In genomic region chr11:44546250-44546649, GRCm38 (mm10) we compare ENCODE assay signal across 12 mouse cellular contexts. TPM values are rescaled to one million over a fixed set of nuclear protein-coding genes. Genes with fewer than 3 reads are reported as not detected.
DNase-seq lines count a peak whose midpoint lies in the region; ATAC-seq and TF ChIP-seq lines count a peak whose summit lies in the region.
"Had no signal": no experiment of that assay in that cellular context is flagged by ENCODE, and none has a peak within 500 bp of the region (broad histone marks: within the 10 kb centered on the region; RNA-seq: fewer than 3 reads in every experiment).

No protein-coding gene starts in this region.

- H3K9ac ChIP-seq in liver, embryonic 11.5 days (ENCODE audit: low read depth, low read length), result no peak overlapping the region
- H3K9ac ChIP-seq in heart, embryonic 12.5 days, result no peak overlapping the region
- peak overlapping the region; percentile 38 for H3K9ac ChIP-seq in liver, postnatal 0 days (replicated peaks)

- WGBS in liver, embryonic 11.5 days, result 72% methylated on average over 8 of the region's 8 CpGs
- WGBS in bone marrow, adult 2 months, result 13% methylated on average over 8 of the region's 8 CpGs
- 78% methylated on average over 8 of the region's 8 CpGs for WGBS in heart, embryonic 12.5 days
- WGBS in liver, postnatal 0 days (ENCODE audit: insufficient replicate concordance), result 64% methylated on average over 8 of the region's 8 CpGs

- TF ChIP-seq EP300 in liver, postnatal 0 days (IDR thresholded peaks at IDR 0.05; ENCODE audit: low read depth), result no peak

- no peaks in the 10 kb centered on the region for H3K27me3 ChIP-seq in liver, embryonic 11.5 days (replicated peaks; ENCODE audit: control insufficient read depth, insufficient read depth, low read length)
- H3K27me3 ChIP-seq in heart, embryonic 12.5 days (replicated peaks), result no peaks in the 10 kb centered on the region
- no peaks in the 10 kb centered on the region for H3K27me3 ChIP-seq in liver, postnatal 0 days (ENCODE audit: insufficient read depth, low read length)

- H3K9me3 ChIP-seq in liver, embryonic 11.5 days (ENCODE audit: control insufficient read depth, low read length), result no peaks in the 10 kb centered on the region
- H3K9me3 ChIP-seq in heart, embryonic 12.5 days (replicated peaks), result 0 out of 2 replicates have a peak, but pooled peaks cover 3% of the 10 kb centered on the region
- H3K9me3 ChIP-seq in liver, postnatal 0 days (ENCODE audit: low read length), result no peaks in the 10 kb centered on the region
- H3K9me3 ChIP-seq: hindbrain, embryonic 10.5 days had no signal

- H3K4me3 ChIP-seq in liver, embryonic 11.5 days (ENCODE audit: low read depth, low read length), result no peak overlapping the region
- H3K4me3 ChIP-seq in bone marrow, adult 2 months (replicated peaks; ENCODE audit: control insufficient read depth, low read depth, low read length), result peak overlapping the region; percentile 40
- H3K4me3 ChIP-seq in heart, embryonic 12.5 days, result no peak overlapping the region
- no peak overlapping the region for H3K4me3 ChIP-seq in liver, postnatal 0 days (ENCODE audit: low read depth, low read length)
- H3K4me3 ChIP-seq: hindbrain, embryonic 10.5 days; myocyte had no signal

- ATAC-seq in liver, embryonic 11.5 days (replicated peaks; ENCODE audit: low FRiP score), result no peak
- ATAC-seq in heart, embryonic 12.5 days (ENCODE audit: insufficient number of reproducible peaks, low FRiP score), result peak; percentile 53; the same call in 1 of the 2 replicates
- no peak for ATAC-seq in liver, postnatal 0 days

- no peak overlapping the region for H3K27ac ChIP-seq in liver, embryonic 11.5 days (ENCODE audit: low read depth, low read length)
- peak overlapping the region; percentile 77 for H3K27ac ChIP-seq in bone marrow, adult 2 months (ENCODE audit: control insufficient read depth, insufficient read depth, low read depth, low read length, poor library complexity)
- H3K27ac ChIP-seq in heart, embryonic 12.5 days (ENCODE audit: poor library complexity, severe bottlenecking), result peak overlapping the region; percentile 45; the same call in 1 of the 2 replicates
- peak overlapping the region; percentile 67 for H3K27ac ChIP-seq in liver, postnatal 0 days (ENCODE audit: low read depth)
- H3K27ac ChIP-seq: hindbrain, embryonic 10.5 days had no signal

- H3K4me1 ChIP-seq in liver, embryonic 11.5 days (replicated peaks; ENCODE audit: control insufficient read depth, insufficient read depth, low read length), result no peaks in the 10 kb centered on the region; the same call in 1 of the 2 replicates
- peaks cover 2% of the 10 kb centered on the region; the same call in 1 of the 2 replicates for H3K4me1 ChIP-seq in bone marrow, adult 2 months (ENCODE audit: control insufficient read depth, insufficient read depth, low read length)
- H3K4me1 ChIP-seq in heart, embryonic 12.5 days (replicated peaks), result peaks cover 11% of the 10 kb centered on the region
- peaks cover 5% of the 10 kb centered on the region; the same call in 1 of the 2 replicates for H3K4me1 ChIP-seq in liver, postnatal 0 days (ENCODE audit: insufficient read depth)

- no peak; the same call in 1 of the 2 replicates for TF ChIP-seq POLR2A in bone marrow, adult 2 months (IDR thresholded peaks at IDR 0.05; ENCODE audit: borderline replicate concordance, control insufficient read depth, low read depth, low read length)

- peaks cover 53% of the 10 kb centered on the region for H3K36me3 ChIP-seq in liver, embryonic 11.5 days (ENCODE audit: control insufficient read depth, insufficient read depth, low read length)
- peaks cover 83% of the 10 kb centered on the region for H3K36me3 ChIP-seq in heart, embryonic 12.5 days
- peaks cover 82% of the 10 kb centered on the region for H3K36me3 ChIP-seq in liver, postnatal 0 days (replicated peaks; ENCODE audit: insufficient read depth, low read length)

- DNase-seq in liver (peak; percentile 7), adipocyte (ENCODE audit: low spot score) (no peak)
- no peak for DNase-seq in liver, embryonic 11.5 days (ENCODE audit: low spot score)
- DNase-seq in liver, postnatal 0 days, result no peak
- DNase-seq in urinary bladder, adult 2 months (ENCODE audit: low spot score), result no peak
- no peak for DNase-seq in layer of hippocampus, postnatal 10 days (ENCODE audit: low spot score in 2 of 2)
- DNase-seq: cerebellum, adult 2 months; lung, postnatal 4 days had no signal

- TF ChIP-seq CTCF in bone marrow, adult 2 months (IDR thresholded peaks at IDR 0.05; ENCODE audit: control insufficient read depth, insufficient read depth, low read length), result no peak
- no peak for TF ChIP-seq CTCF in liver, postnatal 0 days (IDR thresholded peaks at IDR 0.05; ENCODE audit: low read depth)

- H3K4me2 ChIP-seq in liver, embryonic 11.5 days, result no peak overlapping the region
- H3K4me2 ChIP-seq in heart, embryonic 12.5 days, result no peak overlapping the region
- H3K4me2 ChIP-seq in liver, postnatal 0 days (ENCODE audit: low read depth, low read length), result peak overlapping the region; percentile 46

RNA-seq across cellular contexts. Expression of gene Rnf145, which starts 27.5 kb away (rescaled TPM):
- polyA plus RNA-seq in liver, embryonic 11.5 days (2014; fragmentation: Nextera tagmentation; extraction: Ambion mirVana), result 74.4 and 76.3 TPM in 2 replicates
- 35.4 and 48.7 TPM in 2 replicates for polyA plus RNA-seq in bone marrow, adult 2 months (2011; ENCODE audit: insufficient read depth, insufficient read length, low replicate concordance, missing spikeins)
- polyA plus RNA-seq in heart, embryonic 12.5 days (2016; fragmentation: Nextera tagmentation; extraction: Ambion mirVana), result 70.6 and 71.8 TPM in 2 replicates
- polyA plus RNA-seq in liver, postnatal 0 days (2015; fragmentation: Nextera tagmentation; extraction: Ambion mirVana), result 31.9 and 32.7 TPM in 2 replicates
- polyA plus RNA-seq in urinary bladder, adult 2 months (2012; rRNA removed), result 89.3 and 99.8 TPM in 2 replicates
- total RNA-seq in layer of hippocampus, postnatal 10 days (2021), result 100 to 1,000 TPM in 1 of 2 experiments, 10 to 100 TPM in 1; 91.6 to 119 TPM
